Mouse (Mus musculus): ENCODE data around the gene Gdi1. TPM values are rescaled to one million over a fixed set of nuclear protein-coding genes. Genes with fewer than 3 reads are reported as not detected.

Gdi1 gene
- polyA plus RNA-seq (2014; fragmentation: Nextera tagmentation; extraction: Ambion mirVana) = 131 and 162 TPM in 2 replicates

- no peaks in the 10 kb centered on the region for H3K27me3 ChIP-seq (ENCODE audit: control insufficient read depth, insufficient read depth, low read length)
- peaks cover 8% of the 10 kb centered on the region for H3K36me3 ChIP-seq (ENCODE audit: control insufficient read depth, insufficient read depth, low read length)
- H3K9me3 ChIP-seq (replicated peaks; ENCODE audit: control insufficient read depth, low read length) = no peaks in the 10 kb centered on the region
- peak within 1 kb of the TSS; percentile 62 for H3K4me3 ChIP-seq (ENCODE audit: low read depth, low read length)
- H3K27ac ChIP-seq (ENCODE audit: low read depth, low read length) = peak within 1 kb of the TSS; percentile 90
- peak within 1 kb of the TSS; percentile 77 for H3K9ac ChIP-seq (ENCODE audit: low read depth, low read length)
- H3K4me1 ChIP-seq (ENCODE audit: control insufficient read depth, insufficient read depth, low read length) = no peaks in the 10 kb centered on the region
- WGBS (ENCODE audit: insufficient replicate concordance) = 12% methylated on average over 39 of the region's 41 CpGs
- peak; percentile 78 for ATAC-seq (replicated peaks; ENCODE audit: insufficient number of reproducible peaks, low FRiP score, low TSS enrichment)
- H3K4me2 ChIP-seq = peak within 1 kb of the TSS; percentile 72
Observed at GRCm38 (mm10) chrX:74304867-74305700, at the start of gene Gdi1. Gene Gdi1, plus strand, starts transcription at chrX:74304998.

GRCm38 (mm10) chrX:74257746-74258145, 47.1 kb upstream of the Gdi1 start:
- no peak overlapping the region for H3K27ac ChIP-seq (ENCODE audit: low read depth, low read length)
- H3K27me3 ChIP-seq (ENCODE audit: control insufficient read depth, insufficient read depth, low read length) = no peaks in the 10 kb centered on the region
- ATAC-seq (replicated peaks; ENCODE audit: insufficient number of reproducible peaks, low FRiP score, low TSS enrichment) = no peak
- 91% methylated on average over 3 of the region's 3 CpGs for WGBS (ENCODE audit: insufficient replicate concordance)
- H3K4me2 ChIP-seq = no peak overlapping the region
- H3K4me3 ChIP-seq (ENCODE audit: low read depth, low read length) = no peak overlapping the region
- H3K9me3 ChIP-seq (replicated peaks; ENCODE audit: control insufficient read depth, low read length) = no peaks in the 10 kb centered on the region
- peaks cover 10% of the 10 kb centered on the region; the same call in 1 of the 2 replicates for H3K36me3 ChIP-seq (ENCODE audit: control insufficient read depth, insufficient read depth, low read length)
- no peak overlapping the region for H3K9ac ChIP-seq (ENCODE audit: low read depth, low read length)
- H3K4me1 ChIP-seq (ENCODE audit: control insufficient read depth, insufficient read depth, low read length) = no peaks in the 10 kb centered on the region; the same call in 1 of the 2 replicates

GRCm38 (mm10) chrX:74269736-74270061, 35.1 kb upstream of the Gdi1 start:
- H3K4me2 ChIP-seq = peak overlapping the region; percentile 59
- H3K9me3 ChIP-seq (replicated peaks; ENCODE audit: control insufficient read depth, low read length) = no peaks in the 10 kb centered on the region
- peak; percentile 3; the same call in 1 of the 2 replicates for ATAC-seq (replicated peaks; ENCODE audit: insufficient number of reproducible peaks, low FRiP score, low TSS enrichment)
- H3K36me3 ChIP-seq (ENCODE audit: control insufficient read depth, insufficient read depth, low read length) = no peaks in the 10 kb centered on the region
- H3K9ac ChIP-seq (ENCODE audit: low read depth, low read length) = peak overlapping the region; percentile 65
- H3K4me1 ChIP-seq (ENCODE audit: control insufficient read depth, insufficient read depth, low read length) = no peaks in the 10 kb centered on the region
- peak overlapping the region; percentile 60 for H3K4me3 ChIP-seq (ENCODE audit: low read depth, low read length)
- H3K27me3 ChIP-seq (ENCODE audit: control insufficient read depth, insufficient read depth, low read length) = no peaks in the 10 kb centered on the region
- peak overlapping the region; percentile 93 for H3K27ac ChIP-seq (ENCODE audit: low read depth, low read length)
- whole genome bisulfite sequencing (ENCODE audit: insufficient replicate concordance) = 25% methylated on average over 3 of the region's 3 CpGs

- H3K4me1 ChIP-seq (ENCODE audit: control insufficient read depth, insufficient read depth, low read length) = no peaks in the 10 kb centered on the region
- 18% methylated on average over 42 of the region's 42 CpGs for WGBS (ENCODE audit: insufficient replicate concordance)
- peak within 1 kb of the TSS; percentile 65 for H3K4me2 ChIP-seq
- H3K36me3 ChIP-seq (ENCODE audit: control insufficient read depth, insufficient read depth, low read length) = no peaks in the 10 kb centered on the region
- peak within 1 kb of the TSS; percentile 93 for H3K27ac ChIP-seq (ENCODE audit: low read depth, low read length)
- peak within 1 kb of the TSS; percentile 85 for H3K9ac ChIP-seq (ENCODE audit: low read depth, low read length)
- peak within 1 kb of the TSS; percentile 60 for H3K4me3 ChIP-seq (ENCODE audit: low read depth, low read length)
- H3K27me3 ChIP-seq (ENCODE audit: control insufficient read depth, insufficient read depth, low read length) = no peaks in the 10 kb centered on the region
- peak; percentile 95 for ATAC-seq (replicated peaks; ENCODE audit: insufficient number of reproducible peaks, low FRiP score, low TSS enrichment)
- H3K9me3 ChIP-seq (replicated peaks; ENCODE audit: control insufficient read depth, low read length) = no peaks in the 10 kb centered on the region
Observed at GRCm38 (mm10) chrX:74270062-74270901, 34.5 kb upstream of the Gdi1 start, which contains the start of gene Rpl10. Gene Rpl10, plus strand, starts transcription at chrX:74270812.

- H3K36me3 ChIP-seq (ENCODE audit: control insufficient read depth, insufficient read depth, low read length) = no peaks in the 10 kb centered on the region
- H3K9ac ChIP-seq (ENCODE audit: low read depth, low read length) = peak overlapping the region; percentile 85
- no peaks in the 10 kb centered on the region for H3K4me1 ChIP-seq (ENCODE audit: control insufficient read depth, insufficient read depth, low read length)
- WGBS (ENCODE audit: insufficient replicate concordance) = 19% methylated on average over 27 of the region's 27 CpGs
- peak overlapping the region; percentile 60 for H3K4me3 ChIP-seq (ENCODE audit: low read depth, low read length)
- no peaks in the 10 kb centered on the region for H3K9me3 ChIP-seq (replicated peaks; ENCODE audit: control insufficient read depth, low read length)
- no peak for ATAC-seq (replicated peaks; ENCODE audit: insufficient number of reproducible peaks, low FRiP score, low TSS enrichment)
- no peaks in the 10 kb centered on the region for H3K27me3 ChIP-seq (ENCODE audit: control insufficient read depth, insufficient read depth, low read length)
- peak overlapping the region; percentile 76 for H3K27ac ChIP-seq (ENCODE audit: low read depth, low read length)
- H3K4me2 ChIP-seq = peak overlapping the region; percentile 65
Observed at GRCm38 (mm10) chrX:74270902-74271551, 33.8 kb upstream of the Gdi1 start.

GRCm38 (mm10) chrX:74273422-74274322, 31.1 kb upstream of the Gdi1 start:
- Histone ChIP-seq H3K4me1 (ENCODE audit: control insufficient read depth, insufficient read depth, low read length) (no peaks in the 10 kb centered on the region), H3K9ac (ENCODE audit: low read depth, low read length) (no peak overlapping the region), H3K36me3 (ENCODE audit: control insufficient read depth, insufficient read depth, low read length) (no peaks in the 10 kb centered on the region), H3K4me3 (ENCODE audit: low read depth, low read length) (no peak overlapping the region), H3K9me3 (replicated peaks; ENCODE audit: control insufficient read depth, low read length) (no peaks in the 10 kb centered on the region), H3K27ac (ENCODE audit: low read depth, low read length) (no peak overlapping the region), H3K27me3 (ENCODE audit: control insufficient read depth, insufficient read depth, low read length) (no peaks in the 10 kb centered on the region), H3K4me2 (no peak overlapping the region)
- WGBS (ENCODE audit: insufficient replicate concordance) = 25% methylated on average over 10 of the region's 10 CpGs
- no peak for ATAC-seq (replicated peaks; ENCODE audit: insufficient number of reproducible peaks, low FRiP score, low TSS enrichment)

GRCm38 (mm10) chrX:74277916-74278315, 26.9 kb upstream of the Gdi1 start:
- Histone ChIP-seq H3K27ac (ENCODE audit: low read depth, low read length) (no peak overlapping the region), H3K9ac (ENCODE audit: low read depth, low read length) (no peak overlapping the region), H3K4me1 (ENCODE audit: control insufficient read depth, insufficient read depth, low read length) (no peaks in the 10 kb centered on the region), H3K4me2 (no peak overlapping the region), H3K27me3 (ENCODE audit: control insufficient read depth, insufficient read depth, low read length) (no peaks in the 10 kb centered on the region), H3K9me3 (replicated peaks; ENCODE audit: control insufficient read depth, low read length) (no peaks in the 10 kb centered on the region), H3K4me3 (ENCODE audit: low read depth, low read length) (no peak overlapping the region), H3K36me3 (ENCODE audit: control insufficient read depth, insufficient read depth, low read length) (no peaks in the 10 kb centered on the region)
- 64% methylated on average over 8 of the region's 8 CpGs for WGBS (ENCODE audit: insufficient replicate concordance)
- no peak for ATAC-seq (replicated peaks; ENCODE audit: insufficient number of reproducible peaks, low FRiP score, low TSS enrichment)
